Mouse (Mus musculus): ENCODE measurements around the gene Vsnl1. TPM values are rescaled to one million over a fixed set of nuclear protein-coding genes. Genes with fewer than 3 reads are reported as not detected.
A peak's percentile ranks its signal among the peaks of the same experiment; 100 is the strongest.

Gene Vsnl1
- polyA plus RNA-seq, 1 experiment from 2014 or later, result 3.9 TPM

GRCm38 (mm10) chr12:11379396-11379795, 57.0 kb downstream of the Vsnl1 start:
- Histone ChIP-seq H3K27ac (replicated peaks) (no peak overlapping the region), H3K4me3 (replicated peaks) (no peak overlapping the region), H3K27me3 (no peaks in the 10 kb centered on the region), H3K4me1 (no peaks in the 10 kb centered on the region), H3K36me3 (no peaks in the 10 kb centered on the region), H3K9me3 (replicated peaks) (no peaks in the 10 kb centered on the region), H3K4me2 (replicated peaks) (no peak overlapping the region), H3K9ac (no peak overlapping the region)
- ATAC-seq (ENCODE audit: insufficient number of reproducible peaks, low FRiP score, low TSS enrichment, low read depth), result no peak
- 66% methylated on average over 2 of the region's 2 CpGs for WGBS

- Histone ChIP-seq H3K4me1 (no peaks in the 10 kb centered on the region), H3K4me3 (replicated peaks) (no peak overlapping the region), H3K27me3 (no peaks in the 10 kb centered on the region), H3K4me2 (replicated peaks) (no peak overlapping the region), H3K9me3 (replicated peaks) (no peaks in the 10 kb centered on the region), H3K27ac (replicated peaks) (no peak overlapping the region), H3K36me3 (no peaks in the 10 kb centered on the region), H3K9ac (no peak overlapping the region)
- 40% methylated on average over 4 of the region's 4 CpGs for WGBS
- ATAC-seq (ENCODE audit: insufficient number of reproducible peaks, low FRiP score, low TSS enrichment, low read depth), result no peak
These were observed 66.4 kb downstream of the Vsnl1 start for GRCm38 (mm10) chr12:11370056-11370455.

GRCm38 (mm10) chr12:11367099-11367765, 69.2 kb downstream of the Vsnl1 start:
- 70% methylated on average over 3 of the region's 3 CpGs for WGBS
- no peak overlapping the region for H3K27ac ChIP-seq (replicated peaks)

DNA sequence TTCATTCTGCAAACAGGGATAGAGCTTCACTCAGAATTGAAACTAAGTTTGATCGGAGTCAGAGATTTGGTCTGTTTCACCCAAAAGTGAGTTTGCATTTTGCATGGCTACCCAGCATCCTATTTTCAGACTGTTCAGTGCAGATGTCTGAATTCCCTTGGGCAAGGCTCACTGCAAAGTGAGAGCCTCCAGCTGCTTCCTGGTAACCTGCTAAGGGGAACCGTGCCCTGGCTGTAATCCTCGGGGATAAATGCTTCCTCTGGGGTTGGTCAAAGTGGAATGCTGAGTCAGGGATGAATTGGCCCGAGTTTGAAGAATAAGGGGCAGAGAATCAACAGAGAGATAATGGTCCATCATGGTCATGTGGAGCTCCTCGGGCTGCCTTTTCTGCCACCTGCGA, 71.5 kb downstream of the Vsnl1 start:
- no peaks in the 10 kb centered on the region for H3K9me3 ChIP-seq (replicated peaks)
- no peaks in the 10 kb centered on the region for H3K36me3 ChIP-seq
- no peak for ATAC-seq (ENCODE audit: insufficient number of reproducible peaks, low FRiP score, low TSS enrichment, low read depth)
- H3K27ac ChIP-seq (replicated peaks), result no peak overlapping the region
- H3K4me1 ChIP-seq, result no peaks in the 10 kb centered on the region
- no peaks in the 10 kb centered on the region for H3K27me3 ChIP-seq
- WGBS, result 55% methylated on average over 6 of the region's 6 CpGs
- no peak overlapping the region for H3K4me3 ChIP-seq (replicated peaks)
- H3K4me2 ChIP-seq (replicated peaks), result no peak overlapping the region
- no peak overlapping the region for H3K9ac ChIP-seq

More at GRCm38 (mm10) chr12:11367099-11367765, 69.2 kb downstream of the Vsnl1 start:
- ATAC-seq (ENCODE audit: insufficient number of reproducible peaks, low FRiP score, low TSS enrichment, low read depth), result no peak
- Histone ChIP-seq H3K4me3 (replicated peaks) (no peak overlapping the region), H3K36me3 (no peaks in the 10 kb centered on the region), H3K9me3 (replicated peaks) (no peaks in the 10 kb centered on the region), H3K4me2 (replicated peaks) (no peak overlapping the region), H3K4me1 (no peaks in the 10 kb centered on the region), H3K27me3 (no peaks in the 10 kb centered on the region), H3K9ac (no peak overlapping the region)

- H3K27me3 ChIP-seq, result no peaks in the 10 kb centered on the region
- H3K4me3 ChIP-seq (replicated peaks), result no peak overlapping the region
- no peak for ATAC-seq (ENCODE audit: insufficient number of reproducible peaks, low FRiP score, low TSS enrichment, low read depth)
- no peaks in the 10 kb centered on the region for H3K9me3 ChIP-seq (replicated peaks)
- 91% methylated on average over 6 of the region's 6 CpGs for WGBS
- H3K4me2 ChIP-seq (replicated peaks), result no peak overlapping the region
- H3K36me3 ChIP-seq, result no peaks in the 10 kb centered on the region
- no peak overlapping the region for H3K27ac ChIP-seq (replicated peaks)
- H3K9ac ChIP-seq, result no peak overlapping the region
- H3K4me1 ChIP-seq, result no peaks in the 10 kb centered on the region
These were observed 74.0 kb downstream of the Vsnl1 start for GRCm38 (mm10) chr12:11362435-11362834.

DNA sequence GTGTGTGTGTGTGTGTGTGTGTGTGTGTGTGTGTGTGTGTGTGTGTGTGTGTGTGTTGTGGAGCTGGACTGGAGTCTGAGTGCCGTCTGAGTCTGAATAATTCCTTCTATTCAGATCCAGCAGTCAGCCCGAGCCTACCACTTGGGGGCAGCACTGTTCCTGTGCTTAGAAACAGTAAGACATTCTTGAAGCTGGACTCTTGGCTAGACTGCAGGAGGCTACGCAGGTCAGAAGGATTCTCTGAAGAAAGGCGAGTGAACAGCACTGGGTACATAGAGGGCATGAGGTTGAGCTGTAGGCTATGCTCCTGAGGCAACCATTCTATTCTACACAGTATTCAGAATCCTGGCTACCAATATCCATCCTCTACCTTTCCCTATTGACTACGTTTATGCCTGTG, 85.5 kb downstream of the Vsnl1 start:
- H3K4me2 ChIP-seq (replicated peaks), result no peak overlapping the region
- no peaks in the 10 kb centered on the region for H3K9me3 ChIP-seq (replicated peaks)
- H3K4me1 ChIP-seq, result no peaks in the 10 kb centered on the region
- no peak for ATAC-seq (ENCODE audit: insufficient number of reproducible peaks, low FRiP score, low TSS enrichment, low read depth)
- H3K4me3 ChIP-seq (replicated peaks), result no peak overlapping the region
- H3K27me3 ChIP-seq, result no peaks in the 10 kb centered on the region
- H3K27ac ChIP-seq (replicated peaks), result no peak overlapping the region
- H3K36me3 ChIP-seq, result no peaks in the 10 kb centered on the region
- no peak overlapping the region for H3K9ac ChIP-seq
- WGBS, result 28% methylated on average over 5 of the region's 5 CpGs

DNA sequence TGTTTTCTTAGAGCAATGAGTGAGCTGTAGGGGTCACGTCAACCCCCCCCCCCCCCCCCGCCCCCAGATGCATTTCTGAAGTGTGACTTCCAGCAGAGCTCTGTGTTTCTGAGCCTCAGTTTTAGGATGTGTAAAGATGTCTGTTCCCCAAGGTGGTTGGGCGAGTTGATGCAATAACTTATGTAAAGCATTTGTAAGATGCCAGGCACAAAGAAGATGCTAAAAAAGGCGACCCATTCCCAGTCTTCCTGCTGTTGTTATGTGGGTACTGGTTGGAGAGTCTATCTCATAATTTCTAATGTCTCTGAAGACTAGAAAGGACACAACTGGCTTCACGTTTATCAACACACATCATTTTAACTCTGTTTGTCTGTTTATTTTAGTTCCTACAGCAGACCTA, 86.5 kb downstream of the Vsnl1 start:
- Histone ChIP-seq H3K4me2 (replicated peaks) (no peak overlapping the region), H3K9ac (no peak overlapping the region), H3K9me3 (replicated peaks) (no peaks in the 10 kb centered on the region), H3K27me3 (no peaks in the 10 kb centered on the region), H3K4me1 (no peaks in the 10 kb centered on the region), H3K27ac (replicated peaks) (no peak overlapping the region), H3K4me3 (replicated peaks) (no peak overlapping the region), H3K36me3 (no peaks in the 10 kb centered on the region)
- WGBS, result 59% methylated on average over 5 of the region's 5 CpGs
- no peak for ATAC-seq (ENCODE audit: insufficient number of reproducible peaks, low FRiP score, low TSS enrichment, low read depth)

GRCm38 (mm10) chr12:11348423-11348822, 88.0 kb downstream of the Vsnl1 start:
- Histone ChIP-seq H3K9ac (no peak overlapping the region), H3K9me3 (replicated peaks) (no peaks in the 10 kb centered on the region), H3K36me3 (no peaks in the 10 kb centered on the region), H3K4me3 (replicated peaks) (no peak overlapping the region), H3K27me3 (no peaks in the 10 kb centered on the region), H3K27ac (replicated peaks) (no peak overlapping the region), H3K4me2 (replicated peaks) (no peak overlapping the region), H3K4me1 (no peaks in the 10 kb centered on the region)
- WGBS, result 15% methylated on average over 1 of the region's 1 CpGs
- 0 out of 2 replicates have a peak, but pooled peaks have one; percentile 19 for ATAC-seq (ENCODE audit: insufficient number of reproducible peaks, low FRiP score, low TSS enrichment, low read depth)

GRCm38 (mm10) chr12:11345963-11346362, 90.5 kb downstream of the Vsnl1 start:
- Histone ChIP-seq H3K4me3 (replicated peaks) (no peak overlapping the region), H3K4me1 (no peaks in the 10 kb centered on the region), H3K9me3 (replicated peaks) (no peaks in the 10 kb centered on the region), H3K36me3 (no peaks in the 10 kb centered on the region), H3K27ac (replicated peaks) (no peak overlapping the region), H3K4me2 (replicated peaks) (no peak overlapping the region), H3K27me3 (no peaks in the 10 kb centered on the region), H3K9ac (no peak overlapping the region)
- 29% methylated on average over 2 of the region's 2 CpGs for WGBS
- 0 out of 2 replicates have a peak, but pooled peaks have one; percentile 32 for ATAC-seq (ENCODE audit: insufficient number of reproducible peaks, low FRiP score, low TSS enrichment, low read depth)

GRCm38 (mm10) chr12:11342020-11342600, 94.3 kb downstream of the Vsnl1 start:
- H3K27ac ChIP-seq (replicated peaks), result no peak overlapping the region
- H3K4me2 ChIP-seq (replicated peaks), result no peak overlapping the region
- no peak overlapping the region for H3K9ac ChIP-seq
- WGBS, result 66% methylated on average over 6 of the region's 6 CpGs
- ATAC-seq (ENCODE audit: insufficient number of reproducible peaks, low FRiP score, low TSS enrichment, low read depth), result no peak
- H3K4me1 ChIP-seq, result no peaks in the 10 kb centered on the region
- H3K9me3 ChIP-seq (replicated peaks), result no peaks in the 10 kb centered on the region
- H3K27me3 ChIP-seq, result no peaks in the 10 kb centered on the region
- no peaks in the 10 kb centered on the region for H3K36me3 ChIP-seq
- no peak overlapping the region for H3K4me3 ChIP-seq (replicated peaks)

GRCm38 (mm10) chr12:11338251-11338650, 98.2 kb downstream of the Vsnl1 start:
- Histone ChIP-seq H3K27ac (replicated peaks) (no peak overlapping the region), H3K36me3 (no peaks in the 10 kb centered on the region), H3K9me3 (replicated peaks) (no peaks in the 10 kb centered on the region), H3K27me3 (no peaks in the 10 kb centered on the region), H3K9ac (no peak overlapping the region), H3K4me3 (replicated peaks) (no peak overlapping the region), H3K4me2 (replicated peaks) (no peak overlapping the region), H3K4me1 (no peaks in the 10 kb centered on the region)
- 78% methylated on average over 2 of the region's 2 CpGs for WGBS
- ATAC-seq (ENCODE audit: insufficient number of reproducible peaks, low FRiP score, low TSS enrichment, low read depth), result no peak

- Histone ChIP-seq H3K36me3 (no peaks in the 10 kb centered on the region), H3K27ac (replicated peaks) (no peak overlapping the region), H3K9ac (no peak overlapping the region), H3K9me3 (replicated peaks) (no peaks in the 10 kb centered on the region), H3K27me3 (no peaks in the 10 kb centered on the region), H3K4me1 (no peaks in the 10 kb centered on the region), H3K4me2 (replicated peaks) (no peak overlapping the region), H3K4me3 (replicated peaks) (no peak overlapping the region)
- 37% methylated on average over 4 of the region's 4 CpGs for WGBS
- ATAC-seq (ENCODE audit: insufficient number of reproducible peaks, low FRiP score, low TSS enrichment, low read depth), result no peak
These were observed 99.6 kb downstream of the Vsnl1 start for GRCm38 (mm10) chr12:11336845-11337244.
